Mouse (Mus musculus) naive thymus-derived CD4-positive, alpha-beta T cell, adult 2 months (primary cell): ENCODE measurements around the gene Cntd1.
"Not testable (repeated sequence)": the region's sequence is repeated elsewhere in the genome, so short reads cannot be mapped to it uniquely, and the experiment has no call there.

ENCODE experiments used
- DNase-seq: peaks from one replicate; pipeline ENCODE4 v3.0.0-alpha.2; 2011; ENCODE audit warnings: low read depth

Cntd1 gene

GRCm38 (mm10) chr11:101283805-101284204 lies 5.0 kb downstream of the Cntd1 start:
- no peak for DNase-seq

- no peak for DNase-seq
Observed at GRCm38 (mm10) chr11:101287306-101287705, 8.5 kb downstream of the Cntd1 start.

DNA sequence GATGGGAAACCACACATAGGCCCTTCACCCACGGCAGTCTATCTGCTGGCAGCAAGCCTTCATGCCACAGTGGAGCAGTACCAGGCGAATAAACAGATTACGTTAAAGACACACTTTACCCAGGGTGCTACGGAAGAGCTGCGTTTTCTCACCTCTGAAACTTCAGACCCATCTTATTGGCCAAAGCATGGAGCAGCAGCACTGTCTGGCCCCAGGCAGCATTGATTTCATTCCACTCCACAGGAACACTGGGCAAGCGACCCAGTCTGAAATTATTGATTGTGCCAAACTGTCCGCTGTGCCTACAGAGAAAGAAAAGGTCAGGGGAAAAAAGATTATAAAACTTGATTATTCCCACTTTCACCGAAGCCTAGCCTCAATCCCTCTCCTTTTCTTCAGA lies 12.4 kb downstream of the Cntd1 start:
- DNase-seq = no peak

- DNase-seq = no peak
Observed at GRCm38 (mm10) chr11:101295191-101295590, 16.4 kb downstream of the Cntd1 start.

DNA sequence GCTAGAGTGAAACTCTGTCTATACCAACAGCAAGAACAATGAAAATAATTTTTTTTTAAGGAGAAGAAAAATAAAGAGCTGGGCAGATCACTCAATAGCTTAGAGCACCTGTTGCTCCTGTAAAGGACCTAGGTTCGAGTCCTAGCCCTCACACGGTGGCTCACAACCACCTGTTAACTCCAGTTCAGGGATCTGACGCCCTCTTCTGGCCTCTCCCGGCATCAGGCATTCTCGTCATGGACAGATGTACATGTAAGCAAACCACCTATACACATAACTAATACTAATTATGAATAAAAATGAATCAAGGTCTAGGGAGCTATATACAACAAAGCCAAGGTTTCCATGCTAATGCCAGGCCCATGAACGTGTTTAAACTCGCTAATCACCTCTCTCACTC lies 22.1 kb downstream of the Cntd1 start:
- peak; percentile 29 for DNase-seq

DNA sequence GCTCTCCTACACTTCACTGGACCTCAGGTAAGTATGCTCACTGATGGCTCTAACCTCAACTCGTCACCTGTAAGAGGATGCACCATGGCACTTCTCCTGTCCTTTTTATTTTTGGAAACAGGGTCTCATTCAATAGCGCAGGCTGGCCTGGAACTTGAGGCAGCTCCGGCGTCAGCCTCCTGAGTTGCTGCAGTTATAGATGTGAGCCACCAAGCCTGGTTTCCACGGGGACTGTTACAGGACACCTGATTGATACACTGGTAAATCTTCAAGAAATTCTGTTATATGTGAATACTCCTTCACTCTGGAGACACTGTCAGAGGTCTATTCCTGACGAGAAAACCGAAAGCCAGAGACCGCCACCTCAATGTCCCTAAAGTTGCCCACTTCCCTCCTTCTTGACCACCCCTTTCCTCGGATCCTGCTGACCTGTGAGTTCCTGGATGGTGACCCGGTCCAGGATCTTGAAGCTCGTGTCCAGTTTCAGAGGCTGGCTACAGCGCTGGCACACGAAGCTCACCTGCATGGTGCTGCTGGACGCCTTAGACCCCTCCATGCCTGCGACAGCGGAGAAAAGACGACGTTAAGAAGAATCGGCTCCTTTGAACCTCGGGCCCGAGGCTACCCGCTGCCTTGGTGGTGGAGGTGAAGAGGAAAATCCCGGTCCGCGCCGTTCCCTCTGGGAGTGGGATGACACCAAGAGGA lies 22.6 kb downstream of the Cntd1 start:
- DNase-seq = peak; percentile 28

DNA sequence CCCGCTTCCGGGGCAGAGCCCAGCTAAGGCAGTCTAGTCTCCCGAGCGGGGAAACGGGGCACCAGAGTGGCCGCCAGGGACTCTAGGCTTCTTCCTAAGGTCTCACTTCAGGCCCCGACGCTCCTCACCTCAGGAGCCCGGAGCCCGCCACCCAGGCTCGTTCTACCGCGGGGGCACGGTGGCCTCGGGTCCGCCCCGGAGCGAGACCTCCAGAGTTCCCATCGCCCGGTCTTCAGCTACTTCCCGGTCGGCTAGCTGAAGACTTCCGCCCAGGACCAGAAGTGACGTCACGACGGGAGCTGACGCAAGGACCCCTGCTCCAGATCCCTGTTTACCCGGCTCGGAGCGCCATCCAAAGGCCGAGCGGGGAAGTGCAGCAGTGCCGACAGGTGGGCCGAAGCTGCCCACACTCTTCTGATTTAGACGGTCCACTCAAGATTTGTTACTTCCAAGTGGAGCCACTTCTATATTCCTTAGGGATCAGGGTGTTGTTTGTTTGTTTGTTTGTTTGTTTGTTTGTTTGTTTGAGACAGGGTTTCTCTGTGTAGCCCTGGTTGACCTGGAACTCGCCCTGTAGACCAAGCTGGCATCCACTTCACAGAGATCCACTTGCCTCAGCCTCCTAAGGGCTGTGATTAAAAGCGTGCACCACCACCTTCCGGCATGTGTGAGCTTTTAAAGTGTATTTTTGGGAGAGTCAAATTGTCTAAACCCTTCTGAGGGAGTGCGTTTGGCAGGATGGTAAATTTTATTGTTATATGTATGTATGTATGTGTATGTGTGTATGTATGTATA lies 23.4 kb downstream of the Cntd1 start, which contains the start of gene Becn1:
Gene Becn1 (minus strand): TSS at position 283 of the 795 bp plus-strand sequence.
- DNase-seq = peak; percentile 92

DNA sequence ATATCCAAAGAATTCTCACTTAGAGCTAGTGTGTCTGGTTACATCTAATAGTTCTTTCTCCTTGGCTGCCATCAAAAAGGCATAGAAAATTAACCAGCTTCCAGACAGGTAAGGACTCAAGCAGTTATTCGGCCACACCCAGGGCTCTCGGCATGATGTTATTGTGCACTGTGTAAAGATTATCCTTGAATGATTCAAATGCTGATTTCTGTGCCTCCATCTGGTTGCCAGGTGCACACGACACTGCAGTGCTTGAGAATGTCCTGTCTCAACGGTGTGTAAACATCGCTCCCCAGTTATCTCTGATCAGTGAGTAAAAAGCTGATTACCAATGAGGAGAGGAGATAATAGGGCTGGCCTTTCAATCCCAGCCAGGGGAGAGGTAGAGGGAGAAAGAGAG lies 28.9 kb downstream of the Cntd1 start:
- no peak for DNase-seq

GRCm38 (mm10) chr11:101311083-101311482 lies 32.3 kb downstream of the Cntd1 start:
- no peak for DNase-seq

DNA sequence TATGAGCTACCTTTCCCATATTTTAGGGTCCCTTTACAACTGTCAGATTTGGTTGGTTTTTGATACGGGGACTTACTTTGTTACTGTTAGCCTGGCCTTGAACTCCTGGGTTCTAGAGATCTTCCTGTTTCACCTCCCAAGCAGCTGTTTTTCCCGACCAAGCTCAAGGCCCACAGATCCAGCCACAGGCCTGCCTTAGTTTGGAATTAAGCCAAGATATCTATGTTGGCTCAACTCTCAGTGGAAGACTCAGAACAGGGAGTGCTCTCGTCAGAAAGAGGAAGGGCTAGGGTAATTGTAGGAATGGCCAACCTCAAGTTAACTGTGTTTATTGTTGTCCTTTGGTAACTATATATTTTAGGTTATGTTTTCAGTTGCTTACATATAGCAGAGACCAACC lies 33.3 kb downstream of the Cntd1 start:
- no peak for DNase-seq

GRCm38 (mm10) chr11:101314567-101314966 lies 35.8 kb downstream of the Cntd1 start:
- no peak for DNase-seq

- no peak for DNase-seq
Observed at GRCm38 (mm10) chr11:101315082-101315650, 36.4 kb downstream of the Cntd1 start.

GRCm38 (mm10) chr11:101315665-101316500 lies 37.1 kb downstream of the Cntd1 start, which contains the start of gene Psme3:
TSS of gene Psme3 (plus strand) at chr11:101316213.
- peak; percentile 92 for DNase-seq

DNA sequence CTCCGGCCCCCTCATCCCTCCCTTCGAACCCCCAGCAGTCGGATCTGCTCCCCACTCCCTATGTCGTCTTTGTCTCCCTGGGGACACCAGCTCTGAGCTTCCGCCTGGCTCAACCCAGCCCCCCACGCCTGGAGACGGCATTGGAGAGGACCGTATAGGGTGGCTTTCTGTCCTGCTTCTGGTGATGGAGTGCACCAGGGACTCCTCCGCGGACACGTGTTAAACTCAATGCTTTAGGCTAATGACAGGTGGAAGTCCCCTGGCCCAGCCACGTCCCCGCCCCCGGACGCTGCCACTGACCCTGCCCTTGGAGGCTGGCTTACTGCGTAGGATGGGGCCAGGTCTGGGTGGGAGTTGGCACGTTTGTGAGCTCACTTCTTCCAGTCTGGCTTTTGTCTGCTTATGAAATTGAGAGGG lies 37.7 kb downstream of the Cntd1 start:
- no peak for DNase-seq

GRCm38 (mm10) chr11:101323609-101324008 lies 44.8 kb downstream of the Cntd1 start:
- DNase-seq = peak; percentile 46

- no peak for DNase-seq
Observed at GRCm38 (mm10) chr11:101324763-101325162, 46.0 kb downstream of the Cntd1 start, which contains the start of gene Aoc2. TSS of gene Aoc2 (plus strand) at chr11:101325063.

DNA sequence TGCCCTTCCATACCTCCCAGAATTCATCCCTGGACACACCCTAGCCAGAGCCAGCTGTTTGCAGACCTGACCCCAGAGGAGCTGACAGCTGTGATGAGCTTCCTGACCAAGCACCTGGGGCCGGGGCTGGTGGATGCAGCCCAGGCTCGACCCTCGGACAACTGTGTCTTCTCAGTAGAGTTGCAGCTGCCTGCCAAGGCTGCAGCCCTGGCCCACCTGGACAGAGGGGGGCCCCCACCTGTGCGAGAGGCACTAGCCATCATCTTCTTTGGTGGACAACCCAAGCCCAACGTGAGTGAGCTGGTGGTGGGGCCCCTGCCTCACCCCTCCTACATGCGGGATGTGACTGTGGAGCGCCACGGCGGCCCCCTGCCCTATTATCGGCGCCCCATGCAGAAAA lies 46.4 kb downstream of the Cntd1 start:
- DNase-seq = not testable (repeated sequence)

GRCm38 (mm10) chr11:101326147-101326546 lies 47.3 kb downstream of the Cntd1 start:
- DNase-seq = no peak

- DNase-seq = no peak
Observed at GRCm38 (mm10) chr11:101327311-101327710, 48.5 kb downstream of the Cntd1 start.

DNA sequence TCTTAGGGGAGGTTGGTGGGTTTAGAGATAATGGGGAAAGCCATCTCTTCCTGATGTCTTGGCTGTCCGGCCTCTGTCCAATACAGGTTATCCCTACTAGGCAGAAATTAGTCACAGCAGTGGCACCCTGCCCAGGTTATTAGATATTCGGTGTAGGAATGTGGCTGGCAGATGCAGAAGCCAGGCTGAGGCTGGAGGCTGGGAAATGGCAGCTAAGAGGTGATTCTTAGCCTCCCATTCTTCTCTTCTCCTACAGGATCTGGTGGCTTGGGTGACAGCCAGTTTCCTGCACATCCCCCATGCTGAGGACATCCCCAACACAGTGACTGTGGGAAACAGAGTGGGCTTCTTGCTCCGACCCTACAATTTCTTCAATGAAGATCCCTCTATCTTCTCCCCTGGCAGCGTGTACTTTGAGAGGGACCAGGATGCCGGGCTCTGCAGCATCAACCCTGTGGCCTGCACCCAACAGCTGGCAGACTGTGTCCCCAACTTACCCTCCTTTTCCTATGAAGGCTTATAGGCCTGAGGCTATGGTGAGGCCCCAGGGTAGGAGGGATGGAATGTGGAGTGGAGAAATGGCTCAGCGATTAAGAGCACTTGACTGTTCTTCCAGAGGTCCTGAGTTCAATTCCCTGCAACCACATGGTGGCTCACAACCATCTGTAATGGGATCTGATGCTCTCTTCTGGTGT lies 50.3 kb downstream of the Cntd1 start:
- DNase-seq = no peak

GRCm38 (mm10) chr11:101330371-101330924 lies 51.6 kb downstream of the Cntd1 start, which contains the start of gene Aoc3:
TSS of gene Aoc3 (plus strand) at chr11:101330605.
- no peak for DNase-seq
